Mouse (Mus musculus) heart, adult 18-20 months (tissue): ENCODE measurements around the gene Hoxc8. TPM values are rescaled to one million over a fixed set of nuclear protein-coding genes. Genes with fewer than 3 reads are reported as not detected.

ENCODE experiments used
- DNase-seq, 2 experiments: peaks; one replicate each; pipeline ENCODE4 v3.0.0; 2021 to 2022; ENCODE audit warnings: mixed read lengths in 1 of 2
- long read RNA-seq, 2 experiments: library from polyadenylated mRNA; stranded (forward); transcript quantifications; one replicate each; pipeline ENCODE4 v2.0.0; 2021
- total RNA-seq, 2 experiments: library from RNA; stranded (reverse); gene quantifications; 2 replicates each; pipeline ENCODE4 v1.2.3; 2021

Gene Hoxc8
- not detected for total RNA-seq
- long read RNA-seq, experiment 1: 0 reads
- long read RNA-seq, experiment 2: 0 reads

DNA sequence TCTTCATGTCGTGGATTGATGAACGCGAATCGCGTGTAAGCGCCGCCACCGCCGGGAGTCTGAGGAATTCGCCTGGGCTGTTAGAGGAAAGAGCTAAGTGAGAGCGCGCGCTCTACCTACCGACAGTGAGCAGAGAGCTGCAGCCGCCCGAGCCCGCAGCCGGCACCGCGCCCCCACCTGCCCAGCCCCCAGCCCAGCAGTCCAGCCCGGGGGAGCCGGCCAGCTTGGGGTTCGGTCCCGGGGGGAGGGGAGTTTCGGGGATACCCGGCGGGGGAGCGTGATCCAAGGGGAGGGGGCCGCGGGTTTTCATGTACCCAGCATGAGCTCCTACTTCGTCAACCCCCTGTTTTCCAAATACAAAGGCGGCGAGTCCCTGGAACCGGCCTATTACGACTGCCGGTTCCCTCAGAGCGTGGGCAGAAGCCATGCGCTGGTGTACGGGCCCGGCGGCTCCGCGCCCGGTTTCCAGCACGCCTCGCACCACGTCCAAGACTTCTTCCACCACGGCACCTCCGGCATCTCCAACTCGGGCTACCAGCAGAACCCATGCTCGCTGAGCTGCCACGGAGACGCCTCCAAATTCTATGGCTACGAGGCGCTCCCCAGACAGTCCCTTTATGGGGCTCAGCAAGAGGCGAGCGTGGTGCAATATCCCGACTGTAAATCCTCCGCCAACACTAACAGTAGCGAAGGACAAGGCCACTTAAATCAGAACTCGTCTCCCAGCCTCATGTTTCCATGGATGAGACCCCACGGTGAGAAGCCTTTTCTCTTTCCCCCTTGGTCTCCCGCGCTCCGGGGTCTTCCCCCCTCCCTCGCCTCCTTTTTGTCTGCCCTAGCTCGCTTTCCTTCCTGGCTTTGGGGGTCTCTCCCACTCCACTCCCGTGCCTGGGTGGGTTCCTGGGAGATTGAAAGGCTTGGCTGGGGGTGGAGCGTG lies at the start of gene Hoxc8:
Gene Hoxc8, plus strand, starts transcription at position 147 of the 937 bp plus-strand sequence.
- no peak for DNase-seq

DNA sequence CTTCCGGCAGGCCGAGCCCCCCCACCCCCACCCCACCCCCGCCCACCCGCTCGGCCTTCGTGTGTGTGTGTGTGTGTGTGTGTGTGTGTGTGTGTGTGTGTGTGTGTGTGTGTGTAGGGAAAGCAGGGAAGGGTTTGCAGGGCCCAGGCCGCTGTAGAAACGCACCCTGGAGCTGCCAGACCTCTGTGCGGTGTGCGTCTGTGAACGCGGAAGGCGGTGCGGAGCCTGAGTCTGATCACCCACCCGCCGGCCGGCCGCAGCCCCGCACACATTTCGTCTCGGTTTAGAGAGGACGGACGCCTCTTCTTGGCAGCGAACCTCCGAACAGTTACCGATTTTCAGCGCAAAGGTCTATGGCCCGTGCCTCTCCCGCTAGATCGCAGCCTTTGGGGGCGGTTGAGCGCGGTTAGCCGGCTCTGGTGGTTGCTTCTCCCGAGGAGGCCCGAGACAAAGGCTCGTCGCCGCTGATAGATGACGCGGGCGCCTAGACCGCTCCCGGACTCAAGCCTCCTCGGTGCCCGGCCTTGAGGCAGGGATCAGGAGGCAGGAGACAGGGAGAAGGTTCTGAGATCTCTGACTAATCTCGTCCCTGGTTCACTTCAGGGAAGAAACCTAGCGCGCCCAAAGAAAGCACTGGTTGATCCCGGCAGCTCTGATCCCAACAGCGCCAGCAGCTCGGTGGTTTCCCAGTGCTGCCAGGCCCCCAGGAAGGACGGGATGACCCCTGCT lies 47.5 kb upstream of the Hoxc8 start:
- no peak for DNase-seq

DNA sequence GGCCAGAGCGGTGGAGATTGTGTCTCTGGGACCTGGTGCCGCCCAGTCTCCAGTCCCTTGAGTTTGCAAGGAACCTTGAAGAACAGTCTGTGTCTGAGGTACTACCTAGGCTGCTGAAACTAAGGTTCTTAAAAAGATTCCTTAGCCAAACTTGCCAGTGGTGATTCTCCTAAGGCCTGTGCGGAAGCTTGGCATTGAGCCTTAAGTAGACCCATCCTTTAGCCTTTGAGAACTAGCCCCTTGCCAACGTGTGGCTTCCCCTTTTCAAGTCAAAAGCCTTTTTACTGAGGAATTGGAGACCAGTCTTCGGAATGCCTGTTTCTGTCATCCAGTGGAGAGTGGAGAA lies 47.0 kb upstream of the Hoxc8 start:
- DNase-seq: no peak

DNA sequence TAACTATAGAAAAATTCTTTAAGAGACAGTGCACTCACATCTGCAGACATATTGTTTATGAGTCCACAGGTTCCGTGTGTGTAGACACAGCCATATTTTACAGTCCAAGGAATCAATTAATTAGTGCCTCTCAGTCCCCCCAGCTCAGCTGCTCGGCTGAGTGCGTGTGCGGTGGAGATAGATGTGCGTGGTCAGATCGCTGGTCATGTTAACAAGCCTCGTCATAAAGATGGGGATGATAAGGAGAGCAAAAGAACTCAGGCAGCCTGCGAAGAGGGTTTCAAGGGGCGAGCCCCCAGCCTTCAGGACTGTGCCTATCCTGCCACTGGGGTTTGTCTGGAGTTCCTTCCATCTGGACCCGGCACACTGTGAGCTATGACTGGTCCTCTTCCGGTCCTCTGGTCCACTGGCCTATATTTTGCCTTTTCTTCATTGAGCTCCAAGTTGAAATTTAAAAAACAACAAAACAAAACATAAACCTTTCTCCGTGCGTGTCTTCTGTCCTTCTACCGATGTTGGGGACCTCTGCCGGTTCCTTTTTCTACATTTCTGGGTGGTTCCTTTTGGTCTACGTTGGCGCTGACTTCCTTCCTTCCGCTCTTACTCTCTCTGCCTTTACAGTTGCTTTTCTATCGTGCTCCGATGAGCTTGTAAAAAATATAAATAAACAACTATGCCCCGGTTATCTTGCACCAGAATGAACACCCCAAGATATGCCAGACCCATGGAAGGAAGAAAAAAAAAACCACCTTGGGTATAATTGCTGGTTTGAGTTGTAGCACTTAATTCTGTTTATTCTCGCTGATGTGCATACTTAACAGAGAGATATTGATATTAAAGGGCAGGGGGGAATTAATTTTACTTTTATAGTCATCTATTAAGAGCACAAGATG lies 45.0 kb upstream of the Hoxc8 start:
- no peak for DNase-seq

DNA sequence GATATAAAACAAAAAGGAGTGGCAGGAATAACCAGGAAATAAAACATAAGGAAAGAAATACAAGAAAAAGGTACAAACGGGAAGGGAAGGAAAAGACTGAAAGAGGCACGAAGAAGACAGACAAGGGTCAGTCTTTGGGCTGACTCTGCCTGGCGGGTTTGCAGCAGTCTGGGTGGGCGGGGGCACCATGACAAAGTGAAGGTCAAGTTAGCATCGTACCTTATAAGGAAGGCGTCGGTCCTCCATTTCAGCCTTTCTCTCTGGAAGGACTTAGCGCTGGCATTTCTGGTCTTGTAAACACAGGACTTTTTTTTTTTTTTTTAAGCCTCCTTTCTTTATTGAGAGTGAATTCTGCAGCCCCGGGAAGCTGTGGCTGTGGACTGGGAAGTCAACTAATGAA lies 43.1 kb upstream of the Hoxc8 start:
- DNase-seq: no peak

DNA sequence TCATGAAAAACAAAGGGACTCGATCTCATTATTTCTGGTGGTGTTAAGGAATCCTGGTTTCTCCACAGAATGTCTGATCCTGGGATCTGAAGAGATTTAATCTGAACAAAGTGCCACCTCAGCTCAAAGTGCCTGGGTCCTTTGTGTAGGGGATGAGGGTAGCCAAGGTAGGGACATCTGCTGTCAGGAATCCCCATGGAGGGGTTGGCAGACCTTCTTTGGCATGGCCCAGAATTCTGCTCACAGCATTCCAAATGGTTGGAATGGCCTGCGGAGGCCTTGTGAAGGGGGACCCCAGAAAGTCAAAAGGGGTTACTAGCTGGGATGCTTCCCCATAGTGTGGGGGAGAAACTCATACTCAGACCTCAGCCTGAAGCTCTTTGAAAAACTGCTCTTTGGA lies 41.6 kb upstream of the Hoxc8 start:
- no peak for DNase-seq

DNA sequence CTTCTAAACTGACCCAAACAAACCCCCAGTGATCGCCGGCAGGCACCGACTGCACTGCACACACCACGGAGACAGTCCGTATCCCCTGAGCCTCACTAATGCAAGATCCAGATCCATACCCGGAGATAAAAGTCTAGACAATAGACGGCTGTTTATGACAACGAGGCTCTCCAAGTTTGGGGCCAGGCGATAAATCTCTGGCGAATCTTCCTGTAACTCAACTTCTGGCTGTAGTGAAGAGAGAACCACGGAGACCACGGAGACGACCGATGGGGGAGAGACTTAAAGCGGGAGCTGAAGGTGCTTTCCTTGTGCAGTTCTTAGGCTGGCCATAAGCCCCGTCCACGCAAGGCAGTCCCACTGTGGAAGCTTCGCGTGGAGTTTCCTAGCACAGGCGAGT lies 40.7 kb upstream of the Hoxc8 start:
- no peak for DNase-seq

DNA sequence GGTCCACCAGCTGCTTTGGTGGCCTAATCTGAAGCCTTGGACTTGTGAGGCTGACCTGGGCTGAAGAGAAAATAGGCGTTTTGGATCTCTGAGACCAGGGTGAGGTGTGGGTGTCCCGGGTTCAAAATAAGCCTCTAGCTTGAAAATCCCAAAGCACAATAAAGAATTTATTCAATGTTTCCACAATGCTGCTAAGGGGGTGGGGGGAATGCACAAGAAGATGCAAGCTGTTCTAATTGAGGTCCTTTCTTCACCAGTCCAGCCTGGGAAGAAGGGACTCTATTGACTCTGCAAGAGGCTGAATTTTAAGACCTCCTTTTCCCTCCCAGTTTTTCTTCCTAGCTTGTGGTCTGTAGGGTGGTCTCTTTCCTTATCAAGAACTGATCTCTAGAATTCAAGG lies 39.5 kb upstream of the Hoxc8 start:
- no peak for DNase-seq

DNA sequence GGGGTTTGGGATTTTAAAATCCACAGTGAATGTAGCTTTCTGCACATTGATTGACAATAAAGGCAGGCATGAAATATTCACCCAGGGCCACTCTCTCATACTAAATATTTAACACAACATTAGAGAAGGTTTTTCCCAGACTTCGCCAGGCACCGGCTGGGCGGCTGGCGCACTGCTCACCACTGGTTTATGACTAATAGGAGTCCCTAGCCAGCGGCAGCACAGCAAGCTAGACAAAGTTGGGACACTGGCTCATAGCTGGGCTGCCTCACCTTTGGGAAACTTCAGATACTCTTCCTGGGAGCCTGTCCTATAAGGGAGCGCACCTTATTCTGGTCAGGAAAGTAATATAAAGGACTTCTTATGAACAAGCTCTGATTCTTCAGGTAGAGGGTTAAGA lies 36.8 kb upstream of the Hoxc8 start:
- DNase-seq: no peak

DNA sequence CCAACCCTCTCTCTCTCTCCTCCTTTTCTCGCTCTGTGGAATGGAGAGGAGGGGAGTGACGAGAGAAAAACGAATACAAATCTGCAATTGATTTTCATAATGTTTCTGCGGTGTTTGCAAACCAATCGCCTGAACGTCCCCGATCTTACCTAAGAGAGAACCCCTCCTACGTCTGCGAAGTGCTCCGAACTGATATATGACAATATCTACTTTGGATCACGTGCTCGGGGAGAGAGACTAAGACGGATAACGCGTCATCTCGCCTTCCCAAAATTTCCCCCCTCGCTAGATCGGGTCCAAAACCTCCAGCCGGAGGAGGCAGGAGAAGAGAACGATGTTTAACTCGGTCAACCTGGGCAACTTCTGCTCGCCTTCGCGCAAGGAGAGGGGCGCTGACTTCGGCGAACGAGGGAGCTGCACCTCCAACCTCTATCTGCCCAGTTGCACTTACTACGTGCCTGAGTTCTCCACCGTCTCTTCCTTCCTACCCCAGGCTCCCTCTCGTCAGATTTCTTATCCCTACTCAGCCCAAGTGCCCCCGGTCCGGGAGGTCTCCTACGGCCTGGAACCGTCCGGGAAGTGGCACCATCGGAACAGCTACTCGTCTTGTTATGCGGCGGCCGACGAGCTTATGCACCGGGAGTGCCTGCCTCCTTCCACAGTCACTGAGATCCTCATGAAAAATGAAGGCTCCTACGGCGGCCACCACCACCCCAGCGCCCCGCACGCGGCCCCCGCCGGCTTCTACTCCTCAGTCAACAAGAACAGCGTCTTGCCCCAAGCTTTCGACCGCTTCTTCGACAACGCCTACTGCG lies 36.0 kb upstream of the Hoxc8 start, which contains the start of gene Hoxc11:
Gene Hoxc11, plus strand, starts transcription at position 236 of the 815 bp plus-strand sequence.
- DNase-seq: no peak

DNA sequence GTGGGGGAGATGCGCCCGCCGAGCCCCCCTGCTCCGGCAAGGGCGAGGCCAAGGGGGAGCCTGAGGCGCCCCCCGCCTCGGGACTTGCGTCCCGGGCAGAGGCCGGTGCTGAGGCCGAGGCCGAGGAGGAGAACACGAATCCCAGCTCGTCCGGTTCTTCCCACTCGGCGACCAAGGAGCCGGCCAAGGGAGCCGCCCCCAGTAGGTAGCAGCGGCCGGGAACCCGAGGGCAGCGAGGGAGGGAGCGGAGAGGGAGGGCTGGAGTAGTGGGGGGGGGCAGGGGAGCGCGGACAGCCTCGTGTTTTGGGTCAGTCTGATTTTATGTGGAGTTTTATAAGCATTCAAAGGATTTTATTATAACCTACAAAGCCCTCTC lies 35.4 kb upstream of the Hoxc8 start:
- DNase-seq: no peak

DNA sequence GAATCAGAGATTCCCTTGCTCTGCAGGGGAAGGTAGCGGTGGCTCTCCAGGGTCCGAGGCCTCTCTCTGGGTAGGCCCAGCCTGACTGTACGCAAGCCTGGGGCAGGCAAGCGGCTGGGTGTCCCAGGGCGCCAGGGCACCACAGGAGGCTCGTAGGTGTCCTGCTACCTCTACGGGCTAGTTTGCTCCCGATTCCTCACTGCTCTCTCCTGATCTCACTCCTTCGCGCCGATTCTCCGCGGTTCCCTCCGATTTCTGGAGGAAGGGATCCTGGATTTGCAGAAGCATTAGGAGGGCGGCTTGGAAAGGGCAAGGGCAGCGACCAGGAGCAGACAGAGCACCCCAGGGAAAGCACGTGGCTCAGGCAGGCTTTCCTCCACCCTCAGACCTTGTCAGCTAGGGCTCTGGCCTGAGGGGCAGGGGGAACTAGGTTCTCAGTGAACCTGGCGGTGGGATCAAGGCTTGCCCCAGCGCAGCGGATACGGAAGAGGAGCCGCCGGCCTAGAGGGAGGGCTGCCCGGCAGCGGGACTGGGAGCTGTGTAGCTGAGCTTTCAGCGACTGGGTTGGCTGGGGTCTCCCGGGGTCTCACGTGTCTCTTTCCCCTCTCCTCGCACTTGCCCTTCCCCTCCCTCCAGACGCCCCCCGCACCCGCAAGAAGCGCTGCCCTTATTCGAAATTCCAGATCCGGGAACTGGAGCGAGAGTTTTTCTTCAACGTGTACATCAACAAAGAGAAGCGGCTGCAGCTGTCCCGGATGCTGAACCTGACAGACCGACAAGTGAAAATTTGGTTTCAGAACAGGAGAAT lies 34.4 kb upstream of the Hoxc8 start:
- no peak for DNase-seq

DNA sequence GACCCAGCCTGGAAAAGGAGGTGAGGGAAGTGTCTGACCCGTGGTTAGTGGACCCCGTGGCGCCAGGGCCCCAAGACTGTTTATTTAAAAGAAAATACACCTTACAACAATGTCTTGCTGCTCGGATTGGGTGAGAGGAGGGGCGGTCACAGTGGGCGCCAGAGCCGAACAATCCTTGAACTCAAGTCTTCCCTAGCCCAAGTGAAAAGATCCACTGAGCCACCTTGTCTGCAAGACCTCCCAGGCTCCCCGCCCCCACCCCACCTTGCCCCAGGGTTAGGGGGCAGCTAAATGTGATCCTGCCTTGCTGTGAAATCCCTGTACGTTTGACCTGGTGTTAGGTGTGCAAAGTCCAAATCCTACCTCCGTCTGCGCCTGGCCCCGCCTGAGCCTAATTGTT lies 33.5 kb upstream of the Hoxc8 start:
- DNase-seq: no peak

DNA sequence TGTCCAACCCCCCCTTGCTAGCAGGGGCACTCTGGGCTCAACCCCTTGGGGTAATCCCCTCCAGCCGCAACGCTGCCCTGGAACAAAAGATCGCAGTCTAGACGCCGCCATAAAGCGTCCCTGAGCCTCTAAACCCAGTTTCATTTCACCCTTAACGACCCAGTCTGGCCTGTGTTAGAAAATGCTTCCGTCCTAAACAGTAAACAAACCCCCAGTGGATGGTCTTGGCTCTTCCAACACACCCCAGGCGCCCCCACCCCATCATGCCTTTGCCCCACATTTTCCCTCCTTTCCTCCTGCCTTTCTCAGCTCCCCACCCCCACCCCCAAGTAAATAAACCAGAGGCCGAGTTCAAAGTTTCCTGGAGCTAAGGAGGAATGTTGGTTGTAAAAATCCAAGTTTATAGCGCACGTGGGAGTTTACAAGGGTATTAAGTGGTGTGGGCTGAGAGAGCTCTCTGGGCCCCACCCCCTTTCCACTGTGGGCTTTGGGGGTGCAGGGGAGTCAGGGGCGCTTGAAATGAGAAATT lies 30.7 kb upstream of the Hoxc8 start:
- DNase-seq: no peak

DNA sequence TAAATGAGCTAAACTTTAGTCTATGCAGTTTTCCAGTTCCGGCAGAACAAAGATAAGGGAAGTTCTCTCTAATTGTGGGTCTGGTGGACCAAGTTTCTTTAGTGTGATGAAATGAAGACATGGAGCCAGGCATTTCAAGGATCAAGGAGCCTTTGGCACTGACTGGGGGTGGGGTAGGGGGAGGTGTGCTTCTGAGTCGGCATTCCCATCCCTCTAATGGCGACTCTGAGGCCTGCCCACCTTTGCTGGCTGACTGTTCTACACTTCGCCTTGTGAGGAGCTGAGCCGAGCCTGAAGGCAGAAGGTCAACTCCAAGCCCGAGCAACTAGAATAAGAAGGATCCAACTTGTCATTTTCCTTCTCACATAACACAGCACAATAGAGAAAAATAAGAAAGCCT lies 28.7 kb upstream of the Hoxc8 start:
- no peak for DNase-seq

DNA sequence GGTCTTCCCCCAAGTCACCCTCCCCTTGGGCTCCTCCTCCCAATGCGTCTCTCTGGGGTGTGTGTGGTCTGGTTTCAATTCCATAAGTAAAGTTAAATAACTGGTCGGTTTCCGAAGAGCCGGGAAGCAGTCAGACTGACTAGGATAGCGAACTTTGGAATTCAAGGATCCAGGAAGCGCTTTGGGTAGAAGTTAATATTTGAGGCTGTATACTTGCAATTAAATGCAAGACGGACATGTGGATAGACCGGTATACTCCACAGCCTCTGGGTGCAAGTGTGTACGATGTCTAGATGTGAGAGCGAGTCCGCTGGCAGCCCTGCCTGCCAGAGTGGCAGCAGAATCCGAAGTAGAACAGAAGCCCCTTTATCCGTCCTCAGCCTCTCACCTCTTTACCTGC lies 27.9 kb upstream of the Hoxc8 start:
- DNase-seq: no peak

DNA sequence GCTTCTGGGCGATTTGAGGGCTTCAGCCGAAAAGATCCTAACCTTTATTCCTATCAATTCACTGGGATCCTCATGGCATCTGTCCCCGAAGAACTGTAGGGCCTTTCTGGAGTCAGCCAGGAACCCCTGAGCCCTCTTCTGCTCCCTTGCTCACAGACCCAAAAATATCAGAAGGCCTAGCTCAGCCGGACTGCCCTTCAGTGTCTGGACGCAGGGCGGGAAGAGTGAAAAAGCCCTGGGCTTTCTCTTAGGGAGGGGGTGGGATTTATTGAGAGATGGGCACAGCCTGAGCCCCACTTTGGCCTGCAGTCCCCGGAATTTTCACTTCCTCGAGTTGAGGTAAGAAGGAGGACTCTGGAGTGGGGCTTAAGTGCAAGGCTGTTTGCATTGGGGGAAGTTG lies 27.1 kb upstream of the Hoxc8 start:
- DNase-seq: no peak

DNA sequence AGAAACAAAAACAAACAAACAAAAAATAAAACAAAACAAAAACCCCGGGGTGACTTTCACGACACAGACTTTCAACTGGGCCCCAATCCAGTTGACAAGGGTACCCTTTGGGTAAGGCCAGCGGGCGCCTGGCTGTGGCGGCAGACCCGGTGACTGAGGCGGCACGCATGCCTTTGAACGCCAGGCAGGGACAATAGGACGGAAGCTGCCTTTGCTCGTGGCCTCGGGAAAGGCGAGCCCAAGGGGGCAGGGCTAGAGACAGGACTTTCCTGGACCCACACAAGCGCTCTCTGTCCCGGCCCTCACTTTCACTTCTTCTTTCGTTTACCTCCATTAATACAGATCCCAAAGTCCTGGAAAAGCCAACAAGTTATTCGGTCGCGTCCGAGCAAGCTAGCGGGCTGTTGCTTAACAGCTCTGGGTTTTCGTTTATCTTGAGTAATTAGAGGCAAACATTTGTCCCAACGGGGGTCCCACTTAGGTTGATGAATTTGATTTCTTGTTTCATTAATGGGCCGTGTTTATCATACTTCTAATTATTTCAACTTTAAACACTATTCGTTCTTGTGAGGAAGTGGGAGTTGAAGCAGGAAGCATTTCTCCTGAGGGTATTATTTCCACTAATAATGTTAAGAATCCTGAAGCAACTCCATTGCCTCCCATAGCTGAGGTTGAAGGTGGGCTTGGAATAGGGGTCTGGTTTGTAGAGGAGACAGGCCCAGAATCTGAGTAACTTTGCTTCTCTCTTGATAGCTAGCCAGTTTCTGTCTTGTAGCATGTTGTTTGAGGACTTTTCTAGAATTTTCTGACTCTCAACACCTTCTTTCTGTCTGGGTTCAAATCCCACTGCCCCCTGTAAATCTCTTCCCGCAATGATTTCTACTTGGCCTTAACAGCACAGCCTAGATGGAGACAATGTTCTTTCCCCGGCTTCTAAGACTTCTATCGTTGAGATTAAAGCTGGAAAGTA lies 26.5 kb upstream of the Hoxc8 start:
- no peak for DNase-seq
